Mouse (Mus musculus) limb, embryonic 11.5 days (tissue): ENCODE results near the gene Hoxa10. TPM values are rescaled to one million over a fixed set of nuclear protein-coding genes. Genes with fewer than 3 reads are reported as not detected.

Experiments
- ATAC-seq: fragments of 200-750 bp; cut with Nextera tagmentation; 2 replicates; pipeline ENCODE4 v1.8.0; 2017; ENCODE audit warnings: low read depth; ENCODE audit not compliant: insufficient number of reproducible peaks, low FRiP score, low TSS enrichment
- DNase-seq: peaks from one replicate; pipeline ENCODE4 v3.0.0-alpha.2; 2015; ENCODE audit warnings: low spot score
- H3K27ac ChIP-seq: fragments of 300-500 bp; sonication (generic); replicated peaks from 2 replicates; pipeline ENCODE4 v1.5.1; 2014; ENCODE audit warnings: low read depth, mild to moderate bottlenecking, low read length
- H3K27me3 ChIP-seq: fragments of 300-500 bp; sonication (generic); 2 replicates; pipeline ENCODE4 v1.6.1; 2014; ENCODE audit warnings: mild to moderate bottlenecking, low read length, mixed read lengths; ENCODE audit not compliant: control insufficient read depth, insufficient read depth
- H3K36me3 ChIP-seq: fragments of 300-500 bp; sonication (generic); 2 replicates; pipeline ENCODE4 v1.6.1; 2014; ENCODE audit warnings: mild to moderate bottlenecking, low read length, moderate library complexity, mixed read lengths; ENCODE audit not compliant: control insufficient read depth, insufficient read depth
- H3K4me1 ChIP-seq: fragments of 300-500 bp; sonication (generic); 2 replicates; pipeline ENCODE4 v1.6.1; 2014; ENCODE audit warnings: low read length, mixed read lengths; ENCODE audit not compliant: control insufficient read depth, insufficient read depth
- H3K4me2 ChIP-seq: fragments of 300-500 bp; sonication (generic); 2 replicates; pipeline ENCODE4 v1.6.1; 2014; ENCODE audit warnings: low read depth, mild to moderate bottlenecking, moderate library complexity; ENCODE audit not compliant: severe bottlenecking
- H3K4me3 ChIP-seq: fragments of 300-500 bp; sonication (generic); 2 replicates; pipeline ENCODE4 v1.5.1; 2014; ENCODE audit warnings: low read depth, low read length
- H3K9ac ChIP-seq: fragments of 300-500 bp; sonication (generic); 2 replicates; pipeline ENCODE4 v1.6.1; 2014; ENCODE audit warnings: mild to moderate bottlenecking, low read length
- H3K9me3 ChIP-seq: fragments of 300-500 bp; sonication (generic); 2 replicates; pipeline ENCODE4 v1.6.1; 2016; ENCODE audit warnings: low read length; ENCODE audit not compliant: control insufficient read depth
- WGBS: fragments of 180-500 bp; shearing (Covaris S2); extraction: QIAGEN DNeasy Blood & Tissue Kit; methylation state at CpG from one replicate; pipeline ENCODE4 v1.1.7; 2014; 5-methylcytosine and 5-hydroxymethylcytosine counted together
- polyA plus RNA-seq: library from polyadenylated mRNA; unstranded; fragments of >200 nt; fragmentation: Nextera tagmentation; extraction: Ambion mirVana; gene quantifications from 2 replicates; pipeline ENCODE4 v1.2.1, GENCODE M21; 2014

Gene Hoxa10
- polyA plus RNA-seq, 1 experiment from 2014 or later: 278 TPM

DNA sequence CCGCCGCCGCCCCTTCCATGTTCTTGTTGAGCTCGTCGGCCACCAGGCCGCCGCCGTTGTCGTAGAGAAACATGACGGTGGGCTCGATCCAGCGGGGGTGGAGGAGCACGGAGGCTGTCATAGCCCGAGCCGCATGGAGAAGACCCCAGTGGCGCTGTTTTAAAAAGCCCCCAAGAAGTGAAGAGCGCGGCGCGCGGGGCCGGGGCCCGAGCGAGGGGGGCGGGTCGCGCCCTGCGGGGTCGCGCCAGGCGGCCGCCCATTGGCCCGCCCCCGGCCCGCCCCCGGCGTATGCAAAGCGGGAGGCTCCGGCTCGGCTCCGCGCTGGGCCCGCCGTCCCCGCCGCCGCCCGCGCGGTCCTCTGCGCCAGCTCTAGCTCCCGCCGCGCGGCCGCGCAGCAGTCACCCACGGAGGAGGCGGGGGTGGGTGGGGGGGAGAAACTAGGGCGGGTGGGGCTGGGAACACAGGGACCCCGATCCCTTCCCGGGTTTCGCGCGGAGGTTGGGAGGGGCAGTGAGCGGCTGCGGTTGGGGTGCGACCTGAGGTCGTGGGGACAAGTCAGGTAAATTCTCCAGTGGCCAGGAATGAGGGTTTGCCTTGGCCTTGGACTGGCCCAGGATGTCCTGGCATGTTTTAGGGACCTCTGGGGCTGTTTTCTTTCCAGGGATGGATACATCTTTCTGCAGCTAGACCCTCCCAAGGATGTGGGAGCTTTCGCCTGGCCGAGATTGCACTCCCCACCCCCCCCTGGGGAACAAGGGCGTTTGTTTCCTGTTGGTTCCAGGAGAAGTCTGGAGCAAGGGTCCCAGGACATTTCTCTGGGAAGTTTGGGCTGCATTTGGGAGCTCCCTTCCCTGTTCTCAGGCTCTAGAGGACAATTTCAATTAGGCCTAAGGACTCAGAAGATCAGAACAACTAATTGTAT lies 20.3 kb upstream of the Hoxa10 start, which contains the start of gene Hoxa13:
Hoxa13 (minus strand) TSS at position 227 of the 922 bp plus-strand sequence.
- Histone ChIP-seq H3K4me1 (0 out of 2 replicates have a peak, but pooled peaks cover 9% of the 10 kb centered on the region), H3K9ac (peak within 1 kb of the TSS; percentile 93), H3K4me3 (peak within 1 kb of the TSS; percentile 69), H3K27ac (peak within 1 kb of the TSS; percentile 96), H3K27me3 (peaks cover 45% of the 10 kb centered on the region), H3K9me3 (no peaks in the 10 kb centered on the region), H3K36me3 (no peaks in the 10 kb centered on the region), H3K4me2 (peak within 1 kb of the TSS; percentile 62)
- ATAC-seq (peak; percentile 74), DNase-seq (peak; percentile 81)
- under 1% methylated on average over 29 of the region's 72 CpGs for WGBS

DNA sequence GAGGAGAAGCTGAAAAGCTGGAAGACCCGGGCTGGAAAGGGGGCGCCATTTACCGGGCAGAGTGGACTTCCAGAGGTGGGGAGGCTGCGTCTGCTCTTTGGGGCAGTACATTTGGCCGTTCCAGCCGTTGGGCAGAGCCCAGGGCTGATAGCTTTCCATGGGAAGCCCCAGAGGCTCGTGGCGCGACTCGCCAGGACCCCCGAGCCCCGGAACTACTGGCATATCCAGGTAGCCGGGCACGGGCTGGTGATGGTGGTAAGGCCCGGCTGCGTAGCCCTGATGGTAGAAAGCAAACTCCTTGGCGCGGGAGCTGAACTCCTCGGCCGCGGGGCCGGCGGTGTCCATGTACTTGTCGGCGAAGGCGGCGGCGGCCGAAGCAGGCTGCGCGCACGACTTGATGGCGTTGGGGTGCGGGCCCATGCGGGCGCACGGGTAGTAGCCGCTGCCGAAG lies 19.2 kb upstream of the Hoxa10 start:
- WGBS: under 1% methylated on average over 39 of the region's 39 CpGs
- peak overlapping the region; percentile 93 for H3K9ac ChIP-seq
- peaks cover 37% of the 10 kb centered on the region for H3K27me3 ChIP-seq
- H3K9me3 ChIP-seq: no peaks in the 10 kb centered on the region
- DNase-seq (peak; percentile 76), ATAC-seq (no peak)
- H3K4me1 ChIP-seq: 0 out of 2 replicates have a peak, but pooled peaks cover 9% of the 10 kb centered on the region
- H3K4me2 ChIP-seq: peak overlapping the region; percentile 62
- peak overlapping the region; percentile 96 for H3K27ac ChIP-seq
- peak overlapping the region; percentile 69 for H3K4me3 ChIP-seq
- H3K36me3 ChIP-seq: no peaks in the 10 kb centered on the region

DNA sequence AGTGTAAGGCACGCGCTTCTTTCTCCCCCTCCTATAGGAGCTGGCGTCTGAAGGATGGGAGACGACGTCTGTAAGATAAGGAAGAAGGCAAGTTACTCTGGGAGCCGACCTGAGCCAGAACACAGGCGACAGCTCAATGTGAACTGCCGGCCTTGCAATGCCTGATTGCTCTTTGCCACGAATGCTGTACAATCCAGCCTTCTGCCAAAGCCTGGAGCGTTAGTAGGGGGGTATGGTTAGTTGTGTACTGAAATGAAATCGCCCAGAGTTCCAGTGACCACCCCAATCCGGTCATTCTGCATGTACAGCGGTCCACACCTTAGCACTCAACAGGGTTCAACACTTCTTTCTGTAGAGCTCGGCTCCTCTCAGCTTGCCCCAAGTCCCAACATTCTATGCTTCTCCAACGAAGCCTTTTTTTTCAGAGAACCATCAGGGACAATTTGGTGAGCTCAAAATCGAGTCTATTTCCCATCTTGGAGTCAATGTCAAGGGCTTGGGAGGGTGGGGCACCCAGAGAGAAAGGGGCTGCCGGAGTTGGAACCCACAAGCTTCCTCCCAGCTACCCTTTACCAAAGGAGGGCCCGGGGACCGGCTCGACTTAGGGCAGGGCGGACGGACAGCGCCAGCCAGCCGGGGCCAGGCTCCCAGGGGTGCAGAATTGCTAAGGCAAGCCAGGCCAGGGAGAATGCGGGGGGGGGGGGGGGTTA lies 18.6 kb upstream of the Hoxa10 start:
- peak overlapping the region; percentile 93 for H3K9ac ChIP-seq
- under 1% methylated on average over 24 of the region's 25 CpGs for WGBS
- DNase-seq (peak; percentile 71), ATAC-seq (no peak)
- peaks cover 32% of the 10 kb centered on the region for H3K27me3 ChIP-seq
- no peaks in the 10 kb centered on the region for H3K36me3 ChIP-seq
- H3K27ac ChIP-seq: peak overlapping the region; percentile 96
- H3K4me3 ChIP-seq: peak overlapping the region; percentile 69
- H3K4me2 ChIP-seq: peak overlapping the region; percentile 62
- H3K9me3 ChIP-seq: no peaks in the 10 kb centered on the region
- 0 out of 2 replicates have a peak, but pooled peaks cover 9% of the 10 kb centered on the region for H3K4me1 ChIP-seq

DNA sequence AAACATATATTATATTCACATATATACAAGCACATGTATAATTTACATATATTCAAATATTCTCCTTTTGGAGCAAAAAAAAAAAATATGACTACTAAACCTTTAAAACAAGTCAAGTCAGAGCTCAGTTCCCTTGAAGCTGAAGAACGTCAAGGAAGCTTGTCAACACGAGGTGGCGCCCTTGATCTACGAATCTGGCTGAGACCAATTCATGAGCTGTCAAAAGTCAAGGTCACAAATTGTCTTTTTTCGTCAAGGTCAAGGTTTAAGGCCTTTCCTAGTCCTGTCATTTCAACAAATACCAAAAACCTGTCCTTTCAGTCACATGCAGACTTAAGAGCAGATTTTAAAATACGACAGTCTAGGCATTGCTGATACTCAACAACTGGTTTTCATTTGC lies 16.3 kb upstream of the Hoxa10 start:
- H3K4me3 ChIP-seq: peak overlapping the region; percentile 20
- peak; percentile 95 for DNase-seq
- ATAC-seq: no peak
- 0 out of 2 replicates have a peak overlapping the region, but pooled peaks have one; percentile 27 for H3K9ac ChIP-seq
- H3K36me3 ChIP-seq: no peaks in the 10 kb centered on the region
- no peaks in the 10 kb centered on the region for H3K9me3 ChIP-seq
- 0% methylated on average over 6 of the region's 6 CpGs for WGBS
- no peak overlapping the region for H3K27ac ChIP-seq
- H3K27me3 ChIP-seq: peaks cover 17% of the 10 kb centered on the region
- H3K4me1 ChIP-seq: peaks cover 12% of the 10 kb centered on the region; the same call in 1 of the 2 replicates
- peak overlapping the region; percentile 14; the same call in 1 of the 2 replicates for H3K4me2 ChIP-seq

DNA sequence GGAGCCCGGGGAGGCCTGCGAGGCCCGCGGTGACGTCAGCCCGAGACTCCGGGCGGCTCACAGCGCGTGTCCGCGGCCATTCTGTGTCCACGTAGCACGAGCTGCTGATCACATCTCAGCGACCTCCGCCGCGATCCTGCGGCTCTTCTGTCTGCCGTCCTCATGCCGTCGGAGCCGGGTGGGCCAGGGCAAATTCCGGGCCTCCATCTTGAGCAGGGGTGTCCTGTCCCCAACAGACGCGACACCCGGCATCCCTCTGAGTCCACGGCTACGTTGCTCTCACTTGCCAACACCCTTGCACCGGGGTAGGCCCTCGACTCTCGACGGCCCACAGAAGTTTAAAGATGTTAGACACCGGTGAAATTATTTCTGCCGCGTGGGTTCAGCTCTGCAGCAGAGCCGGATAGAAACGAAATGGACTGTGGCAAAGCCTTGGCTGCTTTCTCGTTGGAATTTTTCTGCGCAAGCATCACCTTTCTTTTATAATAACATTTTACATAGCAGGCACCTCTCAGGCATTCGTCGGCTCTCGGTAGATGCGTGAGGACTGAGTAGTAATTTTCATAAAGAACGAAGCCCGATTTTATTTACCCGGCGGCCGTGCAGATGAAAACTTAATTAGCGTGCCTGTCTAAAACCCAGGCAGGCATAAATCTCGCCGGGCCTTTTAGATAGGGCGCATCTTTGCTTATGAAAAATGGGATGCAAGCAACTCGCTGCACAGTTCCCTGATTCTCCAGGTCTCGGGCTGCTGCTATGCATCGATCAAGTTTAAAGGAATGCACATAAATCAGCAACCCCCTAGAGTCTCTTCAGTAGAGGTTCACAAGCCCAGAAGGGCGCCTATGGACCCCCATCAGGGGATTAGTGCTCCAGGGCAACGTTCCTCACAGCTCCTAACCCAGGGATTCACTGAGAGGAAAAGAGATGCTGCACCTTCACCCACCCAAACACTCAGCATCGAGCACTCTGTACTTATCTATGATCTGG lies 13.2 kb upstream of the Hoxa10 start:
- peak overlapping the region; percentile 80 for H3K27ac ChIP-seq
- ATAC-seq: no peak
- H3K36me3 ChIP-seq: no peaks in the 10 kb centered on the region
- peak; percentile 72 for DNase-seq
- under 1% methylated on average over 59 of the region's 59 CpGs for WGBS
- peak overlapping the region; percentile 87 for H3K9ac ChIP-seq
- H3K4me1 ChIP-seq: peaks cover 10% of the 10 kb centered on the region; the same call in 1 of the 2 replicates
- peak overlapping the region; percentile 76 for H3K4me2 ChIP-seq
- H3K4me3 ChIP-seq: peak overlapping the region; percentile 42
- H3K9me3 ChIP-seq: no peaks in the 10 kb centered on the region
- H3K27me3 ChIP-seq: peaks cover 6% of the 10 kb centered on the region; the same call in 1 of the 2 replicates

DNA sequence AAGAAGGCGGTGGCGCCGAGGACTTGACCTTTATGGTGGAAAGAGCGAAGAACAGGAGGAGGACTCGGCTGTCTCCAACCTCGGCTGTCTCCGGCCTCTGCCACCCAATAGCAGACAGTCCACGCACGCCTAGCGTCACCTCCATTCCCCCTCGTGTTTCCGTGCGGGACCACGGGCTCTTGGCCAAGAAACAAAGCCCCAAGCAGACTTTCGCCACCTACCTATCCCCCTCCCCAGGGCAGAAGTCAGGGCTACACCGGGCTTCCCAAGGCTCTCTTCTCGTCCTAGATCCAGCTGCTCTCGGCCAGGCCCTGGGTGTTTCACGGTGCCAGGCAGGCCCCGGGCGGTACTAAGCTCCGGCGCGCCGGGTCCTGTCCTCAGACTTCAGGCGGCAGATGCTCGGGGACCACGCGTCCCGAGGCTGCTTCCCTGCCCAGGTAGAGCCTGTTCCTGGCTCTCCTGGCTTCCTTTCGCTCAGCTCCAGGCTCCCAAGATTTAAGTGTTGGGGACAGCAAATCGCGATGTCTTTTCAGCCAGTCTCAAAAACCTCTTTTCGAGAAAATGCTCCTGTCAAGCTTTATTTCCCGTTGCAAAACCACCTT lies 12.2 kb upstream of the Hoxa10 start:
- H3K36me3 ChIP-seq: no peaks in the 10 kb centered on the region
- peaks cover 6% of the 10 kb centered on the region; the same call in 1 of the 2 replicates for H3K27me3 ChIP-seq
- H3K27ac ChIP-seq: peak overlapping the region; percentile 80
- peaks cover 13% of the 10 kb centered on the region for H3K4me1 ChIP-seq
- no peaks in the 10 kb centered on the region for H3K9me3 ChIP-seq
- DNase-seq: peak; percentile 77
- peak overlapping the region; percentile 42 for H3K4me3 ChIP-seq
- ATAC-seq: no peak
- H3K4me2 ChIP-seq: peak overlapping the region; percentile 76
- peak overlapping the region; percentile 87 for H3K9ac ChIP-seq
- 2% methylated on average over 35 of the region's 35 CpGs for WGBS

DNA sequence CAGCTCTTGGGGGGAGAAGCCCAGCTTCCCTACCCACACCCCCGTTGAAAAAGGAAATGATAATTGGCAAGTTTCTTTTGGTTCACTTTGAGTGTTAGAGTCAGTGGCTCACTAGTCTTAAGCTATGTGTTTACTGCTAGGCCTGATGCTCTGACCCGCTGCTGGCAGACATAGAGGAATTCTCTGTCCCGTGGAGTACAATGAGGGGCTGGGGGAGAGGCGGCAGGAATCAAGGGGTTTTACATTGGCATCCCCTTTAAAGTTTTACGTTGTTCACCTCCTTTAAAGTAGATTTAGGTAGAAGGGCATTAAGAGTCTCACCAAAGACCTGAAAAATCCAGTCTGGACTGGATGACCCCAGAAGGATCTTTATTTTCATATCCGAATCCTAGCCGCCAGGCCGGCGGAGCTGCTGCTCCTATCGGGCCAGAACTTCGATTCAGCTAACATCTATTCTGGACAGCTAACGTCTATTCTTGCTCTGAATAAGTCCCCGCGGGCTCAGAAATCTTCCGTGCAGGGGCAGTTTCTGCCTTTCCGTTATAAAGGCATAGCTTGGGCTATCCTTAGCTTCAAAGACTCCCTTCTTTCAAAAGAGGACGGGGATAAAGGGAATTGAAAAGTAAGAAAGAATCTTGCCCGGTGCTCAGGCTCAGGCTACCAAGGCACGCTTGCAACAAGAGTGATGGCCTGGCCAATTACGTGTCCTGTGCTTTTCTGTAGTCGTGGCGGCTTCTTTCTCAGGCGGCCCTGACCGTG lies 11.5 kb upstream of the Hoxa10 start:
- Histone ChIP-seq H3K4me1 (peaks cover 13% of the 10 kb centered on the region), H3K9me3 (no peaks in the 10 kb centered on the region), H3K27me3 (peaks cover 6% of the 10 kb centered on the region; the same call in 1 of the 2 replicates), H3K4me3 (peak overlapping the region; percentile 42), H3K36me3 (no peaks in the 10 kb centered on the region), H3K9ac (peak overlapping the region; percentile 87), H3K27ac (peak overlapping the region; percentile 80), H3K4me2 (peak overlapping the region; percentile 76)
- WGBS: 2% methylated on average over 24 of the region's 24 CpGs
- DNase-seq (peak; percentile 68), ATAC-seq (no peak)
